8 mouse cellular contexts compared by ENCODE assay signal in genomic region chr4:44973450-44973849, GRCm38 (mm10). TPM values are rescaled to one million over a fixed set of nuclear protein-coding genes. Genes with fewer than 3 reads are reported as not detected.
DNase-seq lines count a peak whose midpoint lies in the region; ATAC-seq and TF ChIP-seq lines count a peak whose summit lies in the region.

No protein-coding gene starts in this region.

- peaks cover 19% of the 10 kb centered on the region; the same call in 1 of the 2 replicates for H3K27me3 ChIP-seq in G1E (ENCODE audit: insufficient read depth, low read length)
- no peaks in the 10 kb centered on the region for H3K27me3 ChIP-seq in forebrain, embryonic 16.5 days (replicated peaks; ENCODE audit: control insufficient read depth, insufficient read depth, low read length)
- H3K27me3 ChIP-seq in liver, postnatal 0 days (ENCODE audit: insufficient read depth, low read length) = no peaks in the 10 kb centered on the region
- no peaks in the 10 kb centered on the region for H3K27me3 ChIP-seq in neural tube, embryonic 15.5 days (replicated peaks)

- peak overlapping the region; percentile 28; the same call in 1 of the 2 replicates for H3K4me3 ChIP-seq in G1E (ENCODE audit: low read depth, low read length)
- peak overlapping the region; percentile 17; the same call in 1 of the 2 replicates for H3K4me3 ChIP-seq in forebrain, embryonic 16.5 days (replicated peaks; ENCODE audit: low read length)
- no peak overlapping the region for H3K4me3 ChIP-seq in liver, postnatal 0 days (ENCODE audit: low read depth, low read length)
- no peak overlapping the region for H3K4me3 ChIP-seq in neural tube, embryonic 15.5 days (replicated peaks)

- no peak for TF ChIP-seq EP300 in liver, postnatal 0 days (IDR thresholded peaks at IDR 0.05; ENCODE audit: low read depth)

- H3K4me1 ChIP-seq in G1E (ENCODE audit: insufficient read depth, low read depth, low read length) = peaks cover 45% of the 10 kb centered on the region
- H3K4me1 ChIP-seq in forebrain, embryonic 16.5 days (replicated peaks; ENCODE audit: control insufficient read depth, insufficient read depth, low read length) = peaks cover 4% of the 10 kb centered on the region
- H3K4me1 ChIP-seq in liver, postnatal 0 days (ENCODE audit: insufficient read depth) = peaks cover 12% of the 10 kb centered on the region
- H3K4me1 ChIP-seq in neural tube, embryonic 15.5 days = peaks cover 5% of the 10 kb centered on the region

- DNase-seq in G1E (ENCODE audit: low spot score) = peak; percentile 66
- DNase-seq in cerebellum, adult 18-20 months = peak; percentile 89 to 90
- DNase-seq in heart, postnatal 25 days (ENCODE audit: low spot score) = peak; percentile 67
- DNase-seq in layer of hippocampus, adult 11-12 months (ENCODE audit: low spot score) = peak; percentile 94
- DNase-seq in liver, postnatal 0 days = peak; percentile 92
- peak; percentile 95 for DNase-seq in testis, postnatal 10 days (ENCODE audit: low spot score)

- no peaks in the 10 kb centered on the region for H3K36me3 ChIP-seq in G1E (replicated peaks)
- no peaks in the 10 kb centered on the region for H3K36me3 ChIP-seq in forebrain, embryonic 16.5 days (ENCODE audit: control insufficient read depth, insufficient read depth)
- H3K36me3 ChIP-seq in liver, postnatal 0 days (replicated peaks; ENCODE audit: insufficient read depth, low read length) = no peaks in the 10 kb centered on the region
- no peaks in the 10 kb centered on the region for H3K36me3 ChIP-seq in neural tube, embryonic 15.5 days

- 11% methylated on average over 9 of the region's 9 CpGs for WGBS in forebrain, embryonic 16.5 days
- 9% methylated on average over 9 of the region's 9 CpGs for WGBS in liver, postnatal 0 days (ENCODE audit: insufficient replicate concordance)
- WGBS in neural tube, embryonic 15.5 days = 14% methylated on average over 9 of the region's 9 CpGs

- peaks cover 5% of the 10 kb centered on the region for H3K9me3 ChIP-seq in G1E (replicated peaks)
- no peaks in the 10 kb centered on the region for H3K9me3 ChIP-seq in forebrain, embryonic 16.5 days (ENCODE audit: control insufficient read depth, low read length)
- H3K9me3 ChIP-seq in liver, postnatal 0 days (ENCODE audit: low read length) = no peaks in the 10 kb centered on the region
- no peaks in the 10 kb centered on the region for H3K9me3 ChIP-seq in neural tube, embryonic 15.5 days (replicated peaks)

- no peak overlapping the region for H3K27ac ChIP-seq in forebrain, embryonic 16.5 days (ENCODE audit: low read length)
- no peak overlapping the region for H3K27ac ChIP-seq in liver, postnatal 0 days (ENCODE audit: low read depth)
- no peak overlapping the region for H3K27ac ChIP-seq in neural tube, embryonic 15.5 days (replicated peaks)

- peak overlapping the region; percentile 30 for H3K4me2 ChIP-seq in forebrain, embryonic 16.5 days (ENCODE audit: low read length)
- peak overlapping the region; percentile 58 for H3K4me2 ChIP-seq in liver, postnatal 0 days (ENCODE audit: low read depth, low read length)
- peak overlapping the region; percentile 39 for H3K4me2 ChIP-seq in neural tube, embryonic 15.5 days

- no peak overlapping the region; the same call in 1 of the 2 replicates for H3K9ac ChIP-seq in forebrain, embryonic 16.5 days (replicated peaks; ENCODE audit: low read depth, low read length)
- 0 out of 2 replicates have a peak overlapping the region, but pooled peaks have one; percentile 9 for H3K9ac ChIP-seq in liver, postnatal 0 days (replicated peaks)
- H3K9ac ChIP-seq in neural tube, embryonic 15.5 days (replicated peaks) = no peak overlapping the region

- peak; percentile 65 for ATAC-seq in G1E (ENCODE audit: extremely low read depth, insufficient number of reproducible peaks, low FRiP score, poor library complexity, severe bottlenecking)
- ATAC-seq in forebrain, embryonic 16.5 days = peak; percentile 59
- peak; percentile 82 for ATAC-seq in liver, postnatal 0 days
- peak; percentile 47; the same call in 1 of the 2 replicates for ATAC-seq in neural tube, embryonic 15.5 days (ENCODE audit: low FRiP score)

- intact Hi-C loops in heart, postnatal 25 days (cut with DNase I) = loop anchor here (5.0 kb wide), 2 partner anchors 39 to 109 kb away; partner anchors contain the start of genes Fbxo10 and Zbtb5

- peak; percentile 96 for TF ChIP-seq CTCF in G1E (IDR thresholded peaks at IDR 0.05; ENCODE audit: low read depth, low read length)
- peak; percentile 100 for TF ChIP-seq CTCF in liver, postnatal 0 days (IDR thresholded peaks at IDR 0.05; ENCODE audit: low read depth)

RNA-seq across cellular contexts. Expression of gene Grhpr, which starts 7.7 kb away (rescaled TPM):
- total RNA-seq in G1E (2014; fragmentation: Nextera tagmentation) (25.2 and 32.4 TPM in 2 replicates), G1E (2017) (30.5 and 33.2 TPM in 2 replicates)
- 74.2 and 119 TPM in 2 replicates for polyA plus RNA-seq in G1E (2012)
- polyA plus RNA-seq in forebrain, embryonic 16.5 days (2015; fragmentation: Nextera tagmentation; extraction: Ambion mirVana) = 19.3 and 20.4 TPM in 2 replicates
- total RNA-seq in heart, postnatal 25 days (2021) = 10 to 100 TPM; 38.5 to 39.5 TPM
- 448 and 458 TPM in 2 replicates for polyA plus RNA-seq in liver, postnatal 0 days (2015; fragmentation: Nextera tagmentation; extraction: Ambion mirVana)
- polyA plus RNA-seq in neural tube, embryonic 15.5 days (2015; fragmentation: Nextera tagmentation; extraction: Ambion mirVana) = 33.9 and 41.7 TPM in 2 replicates

RNA-seq across cellular contexts. Expression of gene Zbtb5, which starts 38.8 kb away (rescaled TPM):
- 9.7 and 10.9 TPM in 2 replicates for total RNA-seq in G1E (2014; fragmentation: Nextera tagmentation)
- total RNA-seq in G1E (2017) = 8.7 and 9.8 TPM in 2 replicates
- polyA plus RNA-seq in G1E (2012) = 2.3 and 2.6 TPM in 2 replicates
- 47.3 and 50.4 TPM in 2 replicates for polyA plus RNA-seq in forebrain, embryonic 16.5 days (2015; fragmentation: Nextera tagmentation; extraction: Ambion mirVana)
- total RNA-seq in heart, postnatal 25 days (2021) = 1 to 10 TPM; 6.3 to 6.7 TPM
- polyA plus RNA-seq in liver, postnatal 0 days (2015; fragmentation: Nextera tagmentation; extraction: Ambion mirVana) = 5.4 and 6.5 TPM in 2 replicates
- polyA plus RNA-seq in neural tube, embryonic 15.5 days (2015; fragmentation: Nextera tagmentation; extraction: Ambion mirVana) = 33.3 and 34.2 TPM in 2 replicates

RNA-seq across cellular contexts. Expression of gene Polr1e, which starts 44.9 kb away (rescaled TPM):
- 21.4 and 23.2 TPM in 2 replicates for total RNA-seq in G1E (2014; fragmentation: Nextera tagmentation)
- total RNA-seq in G1E (2017) = 31.7 and 44.5 TPM in 2 replicates
- 3.5 and 9.2 TPM in 2 replicates for polyA plus RNA-seq in G1E (2012)
- 32.1 and 35.1 TPM in 2 replicates for polyA plus RNA-seq in forebrain, embryonic 16.5 days (2015; fragmentation: Nextera tagmentation; extraction: Ambion mirVana)
- 10 to 100 TPM; 19.4 to 26.6 TPM for total RNA-seq in heart, postnatal 25 days (2021)
- 8.7 and 11.0 TPM in 2 replicates for polyA plus RNA-seq in liver, postnatal 0 days (2015; fragmentation: Nextera tagmentation; extraction: Ambion mirVana)
- 35.7 and 38.9 TPM in 2 replicates for polyA plus RNA-seq in neural tube, embryonic 15.5 days (2015; fragmentation: Nextera tagmentation; extraction: Ambion mirVana)

Comparison
In these comparisons a context has a peak if more than half of its experiments do, and no peak if none do; other contexts are left out.
1. H3K4me3 ChIP-seq: peak in G1E (single experiment) and forebrain, embryonic 16.5 days (single experiment); none in liver, postnatal 0 days (single experiment) and neural tube, embryonic 15.5 days (single experiment).
2. Peak in every context shown above with its lines, with median percentiles within 50 percentile points of each other: ATAC-seq, DNase-seq and H3K4me2 ChIP-seq.